Mouse (Mus musculus) G1E-ER4 (cell line): Measurements from ENCODE around the gene Car12. TPM values are rescaled to one million over a fixed set of nuclear protein-coding genes. Genes with fewer than 3 reads are reported as not detected.

Source experiments
- GATA1 ChIP-seq: IDR thresholded peaks from one replicate; pipeline ENCODE4 v1.8.0; 2012; ENCODE audit warnings: low read length, inconsistent platforms
- polyA plus RNA-seq: library from polyadenylated mRNA; stranded (reverse); fragments of >175 nt; gene quantifications from 2 replicates; pipeline ENCODE4 v1.2.3, GENCODE M21; 2012

Car12 gene
- polyA plus RNA-seq, 1 experiment = not detected

DNA sequence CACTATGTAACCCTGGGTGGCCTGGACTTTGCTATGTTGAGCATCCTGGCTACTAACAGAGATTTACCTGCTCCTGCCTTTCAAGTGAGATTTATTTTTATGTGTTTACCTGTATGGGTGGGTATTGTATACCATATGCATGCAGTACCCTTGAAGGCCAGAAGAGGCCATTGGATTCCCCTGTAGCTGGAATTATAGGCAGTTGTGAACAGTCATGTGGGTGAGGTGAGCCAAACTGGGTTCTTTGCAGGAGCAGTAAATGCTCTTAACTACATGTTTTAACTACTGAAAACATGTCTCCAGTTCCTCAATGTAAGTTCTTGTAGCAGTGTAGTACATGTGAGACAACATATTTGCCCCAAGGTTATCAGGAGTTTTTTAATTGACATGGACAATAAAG, 8.1 kb upstream of the Car12 start:
- no peak for TF ChIP-seq GATA1

DNA sequence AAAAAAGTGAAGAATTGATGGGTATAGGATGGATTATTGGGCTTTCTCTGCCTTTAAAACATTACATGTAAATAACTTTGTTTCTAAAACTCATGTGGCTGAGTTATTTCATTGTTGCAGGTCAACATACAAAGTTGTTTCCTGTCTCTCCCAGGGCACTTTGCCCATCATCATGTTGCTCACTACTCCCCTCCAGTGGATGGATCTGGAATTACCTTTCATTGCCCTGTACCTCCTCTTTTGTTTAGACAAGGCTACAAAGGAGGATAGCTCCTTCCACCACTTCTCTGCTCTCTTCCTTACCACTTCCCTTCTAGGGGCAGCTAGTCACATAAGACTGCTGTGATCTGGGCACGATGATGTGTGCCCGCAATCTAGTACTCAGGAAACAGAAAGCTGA, 7.7 kb upstream of the Car12 start:
- no peak for TF ChIP-seq GATA1

DNA sequence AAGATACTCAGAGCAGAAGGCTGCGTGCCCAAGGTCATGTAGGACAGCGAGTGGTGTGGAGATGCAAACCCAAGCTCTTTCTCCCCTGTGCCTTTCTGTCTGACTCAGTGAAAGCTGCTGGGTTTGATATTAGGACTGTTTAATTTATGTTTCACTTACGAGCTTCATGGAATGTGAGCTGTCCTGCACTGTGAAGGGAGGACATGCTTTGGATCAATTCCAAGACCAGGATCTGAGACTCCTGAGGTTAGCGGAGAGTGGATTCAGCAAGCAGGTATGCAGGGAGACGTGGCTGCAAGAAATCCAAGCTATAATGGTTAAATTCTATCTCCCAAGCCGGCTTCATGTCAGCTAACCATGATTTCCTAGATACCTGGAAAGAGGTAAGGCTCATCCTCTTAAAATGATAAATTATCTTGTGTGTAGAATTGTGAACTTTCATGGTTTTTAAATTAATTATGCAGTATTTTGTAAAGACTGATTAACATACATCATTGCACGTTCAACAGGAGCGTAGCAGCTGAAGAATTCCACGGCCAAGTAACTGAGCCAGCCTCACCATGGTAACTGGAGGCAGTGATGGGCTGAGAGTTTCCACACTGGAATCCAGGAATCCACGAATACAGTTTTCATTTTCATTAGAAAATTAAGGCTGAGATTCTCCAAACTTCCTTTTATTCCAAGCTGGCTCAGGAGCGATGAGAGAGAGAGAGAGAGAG, 5.3 kb upstream of the Car12 start:
- TF ChIP-seq GATA1 = no peak

DNA sequence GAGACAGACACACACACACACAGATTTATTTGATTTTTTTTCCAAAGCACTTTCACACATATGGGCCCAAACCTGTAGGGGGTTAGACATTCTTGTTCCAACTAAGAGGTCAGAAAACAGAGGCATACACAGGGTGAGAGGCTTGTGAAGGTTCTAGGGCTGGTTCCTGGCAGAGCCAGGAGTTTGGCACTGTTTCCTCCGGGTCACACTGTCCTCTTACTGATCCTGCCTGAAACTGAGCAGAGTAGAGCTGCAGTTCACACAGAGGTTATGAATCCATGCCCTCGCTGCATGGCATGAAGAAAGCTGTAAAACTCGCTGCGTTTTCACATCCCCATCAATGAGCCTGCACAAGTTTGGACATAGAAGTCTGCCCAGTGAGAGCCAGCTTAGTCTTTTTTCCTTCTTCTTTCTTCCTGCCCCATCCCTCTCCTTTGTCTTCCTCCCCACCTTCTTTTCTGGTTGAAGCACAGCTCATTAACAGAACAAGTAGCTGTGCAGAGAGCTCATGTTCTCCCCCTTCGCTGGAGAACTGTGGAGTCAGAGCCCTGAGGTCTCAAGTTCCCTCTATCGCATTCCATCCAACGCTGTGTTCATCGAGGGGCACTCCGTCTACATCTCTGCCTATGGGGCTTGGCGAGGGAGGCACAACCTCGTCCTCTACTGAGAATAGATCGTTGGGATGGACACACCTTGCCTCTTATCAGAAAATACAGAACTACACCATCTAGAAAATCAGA, 4.5 kb upstream of the Car12 start:
- TF ChIP-seq GATA1 = no peak

DNA sequence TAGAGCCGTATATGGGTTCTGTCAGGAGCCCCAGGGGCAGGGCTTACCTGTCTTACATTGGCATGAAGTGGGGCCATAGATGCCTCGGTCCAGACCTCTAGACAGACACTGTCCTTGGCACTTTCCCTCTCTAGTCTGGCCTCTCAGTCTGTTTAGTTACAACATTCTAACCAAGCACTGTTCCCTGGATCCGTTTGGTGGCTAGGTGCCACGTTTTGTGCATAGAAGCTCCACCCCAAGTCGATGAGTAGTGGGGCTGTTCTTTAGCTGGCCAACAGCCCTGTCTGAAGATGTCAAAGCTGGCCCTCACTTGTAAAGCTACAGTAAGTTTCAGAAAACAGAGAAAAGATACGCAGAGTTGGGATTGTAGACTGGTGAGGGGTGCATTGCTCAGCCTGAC, 2.9 kb upstream of the Car12 start:
- no peak for TF ChIP-seq GATA1

DNA sequence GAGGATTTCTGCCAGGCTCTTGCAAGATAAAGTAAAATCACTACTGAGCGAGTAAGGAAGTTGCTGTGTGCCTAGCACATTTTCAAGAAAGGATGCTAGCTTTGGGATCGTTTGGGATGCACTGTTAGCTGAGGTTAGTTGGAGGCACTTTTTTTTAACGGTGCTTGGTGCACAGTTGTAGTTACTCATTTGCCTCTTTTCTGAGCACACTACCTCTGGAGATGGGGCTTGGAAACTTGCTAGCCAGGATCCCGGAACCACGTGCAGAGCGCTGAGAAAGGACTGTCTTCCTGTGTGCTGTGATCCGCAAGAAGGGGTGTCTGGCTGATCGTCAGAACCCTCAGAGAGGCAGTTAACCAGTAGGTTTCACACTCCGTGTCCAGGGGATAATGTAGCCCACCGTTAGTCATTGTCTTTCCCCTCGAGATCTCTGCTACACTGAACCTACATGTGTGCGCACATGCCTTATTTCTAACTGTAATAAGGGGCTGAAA, 583 bp downstream of the Car12 start:
- no peak for TF ChIP-seq GATA1

DNA sequence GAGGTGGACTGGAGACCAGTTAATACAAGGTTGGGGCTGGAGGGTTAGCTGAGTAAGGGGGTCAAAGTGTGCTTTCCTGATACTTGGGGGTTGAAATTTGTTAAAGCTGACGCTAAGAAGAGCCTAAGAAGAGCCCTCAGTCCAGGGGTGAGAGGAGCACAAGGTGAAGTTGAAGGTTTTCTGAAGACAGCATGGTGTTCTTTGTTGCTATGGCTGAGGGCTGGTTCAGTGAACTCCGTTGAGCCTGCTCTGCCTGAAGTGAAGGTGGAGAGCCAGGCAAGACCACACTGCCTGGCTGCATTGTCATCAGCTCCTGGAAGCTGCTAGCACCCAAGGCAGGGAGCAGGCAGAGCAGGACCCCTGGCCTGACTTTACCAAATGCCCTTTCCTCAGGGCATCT, 1.9 kb downstream of the Car12 start:
- TF ChIP-seq GATA1 = no peak

DNA sequence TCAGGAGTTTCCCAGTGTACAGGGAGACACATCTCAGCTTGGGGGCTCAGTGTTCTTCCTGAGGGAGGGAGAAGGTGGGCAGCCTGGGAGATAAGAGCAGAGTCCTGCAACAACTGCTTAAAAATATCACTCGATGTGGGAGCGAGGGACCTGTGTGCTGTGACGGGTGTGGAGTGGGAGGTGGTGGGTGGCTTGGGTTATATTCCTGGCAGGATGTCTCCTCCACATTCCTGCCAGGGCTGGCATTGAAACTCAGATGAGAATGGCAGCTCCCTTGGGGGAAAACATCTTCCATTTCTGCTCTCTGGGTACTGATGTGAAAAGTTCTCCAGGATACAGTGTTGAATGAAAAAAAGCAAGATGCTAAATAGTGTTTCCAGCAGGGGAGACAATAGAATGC, 3.0 kb downstream of the Car12 start:
- TF ChIP-seq GATA1 = no peak

DNA sequence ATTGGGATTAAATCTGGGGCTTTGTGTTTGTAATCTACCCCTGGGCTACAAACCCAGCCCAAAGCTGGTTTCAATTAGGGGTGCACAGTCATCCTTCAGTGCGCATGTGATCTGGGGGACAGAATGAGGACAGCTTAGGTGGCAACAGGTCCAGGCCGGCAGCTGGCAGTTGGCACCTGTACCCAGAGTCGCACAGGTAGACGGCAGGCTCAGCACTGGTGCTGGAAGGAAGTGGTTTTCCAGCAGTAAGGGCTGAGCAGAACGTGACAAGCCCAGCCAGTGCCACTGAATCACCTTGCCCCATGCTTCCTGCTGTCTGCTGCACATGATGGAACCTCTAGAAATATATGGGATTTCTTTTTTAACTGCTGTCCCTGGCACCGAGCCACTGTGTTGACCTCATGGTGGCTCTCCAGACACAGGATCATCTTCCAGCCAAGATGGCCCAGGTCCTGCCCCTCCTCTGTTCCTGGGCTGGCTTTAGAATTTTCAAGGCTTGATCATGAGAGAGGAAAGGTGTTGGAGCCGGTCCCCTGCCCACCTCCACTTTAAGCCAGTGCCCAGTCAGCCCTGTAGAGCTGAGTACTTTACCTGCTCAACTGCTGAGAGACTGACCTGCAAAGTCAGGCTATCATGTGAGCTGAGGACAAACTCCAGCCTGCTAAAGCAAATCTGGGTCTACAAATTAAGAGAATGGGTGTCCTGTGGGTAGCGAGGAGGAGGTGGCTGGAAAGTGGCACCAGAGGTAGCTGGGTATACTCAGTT, 7.4 kb downstream of the Car12 start:
- TF ChIP-seq GATA1 = no peak

DNA sequence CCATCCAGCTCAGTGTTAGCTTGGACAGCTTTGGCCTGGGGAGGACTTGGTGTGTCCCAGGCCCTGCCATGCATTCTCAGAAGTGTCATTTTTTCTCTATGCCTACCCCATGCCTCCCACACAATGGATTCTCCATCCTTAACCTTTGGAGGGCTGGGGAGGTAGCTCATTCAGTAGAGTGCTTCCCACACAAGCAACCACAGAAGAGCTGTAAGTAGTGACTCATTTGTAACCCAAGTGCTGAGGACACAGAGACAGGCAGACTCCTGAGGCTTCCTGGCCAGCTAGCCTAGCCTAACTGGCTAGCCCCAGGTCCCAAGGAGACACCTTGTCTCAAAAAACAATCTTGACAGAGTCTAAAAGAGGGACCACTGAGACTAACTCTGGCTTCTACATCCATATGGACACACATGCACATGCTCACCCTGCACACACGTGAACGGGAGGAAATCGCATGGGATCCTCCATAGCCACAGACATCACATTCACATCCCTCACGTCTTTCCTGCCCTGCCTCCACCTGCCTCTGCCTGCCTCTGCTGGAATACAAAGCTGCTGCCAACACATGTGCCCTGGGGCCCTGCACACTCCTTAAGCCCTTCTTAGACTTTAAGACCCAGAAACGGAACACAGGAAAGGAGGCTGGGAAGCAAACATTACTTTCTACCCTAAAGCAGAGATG, 8.8 kb downstream of the Car12 start:
- TF ChIP-seq GATA1 = no peak

DNA sequence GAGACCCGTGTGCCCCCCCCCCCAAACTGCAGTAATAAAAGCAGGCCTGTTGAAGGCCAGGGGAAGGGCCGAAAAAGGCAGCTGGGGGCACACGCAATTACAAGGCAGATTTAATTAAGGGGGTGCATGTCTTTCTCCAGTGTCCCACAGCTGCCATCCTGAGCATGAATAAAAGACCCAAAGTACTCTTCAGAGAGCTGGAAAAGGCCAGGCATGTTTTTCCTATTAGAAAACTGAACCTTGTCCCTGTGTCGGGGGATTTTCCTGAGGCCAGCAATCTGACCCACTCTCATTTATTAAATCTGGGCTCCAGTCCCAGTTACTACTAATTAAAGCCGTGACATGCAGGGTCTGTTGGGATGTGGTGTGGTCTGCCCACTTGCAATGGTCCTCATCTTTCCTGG, 9.4 kb downstream of the Car12 start:
- TF ChIP-seq GATA1 = no peak

DNA sequence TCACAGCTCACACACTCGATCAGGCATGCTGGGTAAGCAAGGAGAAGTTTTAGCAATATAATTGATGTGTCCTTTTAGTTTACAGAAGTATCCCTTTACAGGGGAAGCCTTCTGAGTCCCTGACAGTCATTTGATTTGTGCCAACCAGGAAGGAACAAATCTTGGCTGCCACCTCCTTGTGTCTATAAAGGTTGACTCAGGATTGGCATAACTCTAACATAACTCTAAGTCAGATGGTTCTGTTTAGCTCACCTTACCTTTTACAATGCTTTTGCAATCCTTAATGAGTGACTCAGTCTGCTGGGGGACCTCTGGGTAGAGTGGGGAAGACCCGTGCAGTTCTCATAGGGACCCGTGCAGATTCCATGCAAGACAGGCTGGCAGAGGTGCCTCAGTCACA, 12.1 kb downstream of the Car12 start:
- no peak for TF ChIP-seq GATA1

DNA sequence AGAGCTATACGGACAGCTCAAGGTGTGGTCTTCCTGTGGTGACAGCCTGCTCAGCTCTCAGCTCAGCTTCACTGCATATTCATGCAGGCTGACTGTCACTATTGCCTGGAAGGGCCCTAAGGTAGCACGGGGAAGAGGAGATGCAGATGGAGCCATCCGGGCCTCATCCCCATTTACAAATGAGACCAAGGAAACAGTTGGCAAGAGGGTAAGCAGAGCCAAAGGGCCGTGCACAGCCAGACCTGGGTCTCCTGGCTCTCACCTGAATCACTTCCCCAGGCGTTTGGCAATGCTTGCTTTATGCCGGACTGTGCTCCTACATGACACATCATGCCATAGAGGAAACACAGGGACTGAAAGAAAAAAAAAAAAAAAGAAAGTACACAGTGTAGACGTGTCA, 13.8 kb downstream of the Car12 start:
- TF ChIP-seq GATA1 = no peak

DNA sequence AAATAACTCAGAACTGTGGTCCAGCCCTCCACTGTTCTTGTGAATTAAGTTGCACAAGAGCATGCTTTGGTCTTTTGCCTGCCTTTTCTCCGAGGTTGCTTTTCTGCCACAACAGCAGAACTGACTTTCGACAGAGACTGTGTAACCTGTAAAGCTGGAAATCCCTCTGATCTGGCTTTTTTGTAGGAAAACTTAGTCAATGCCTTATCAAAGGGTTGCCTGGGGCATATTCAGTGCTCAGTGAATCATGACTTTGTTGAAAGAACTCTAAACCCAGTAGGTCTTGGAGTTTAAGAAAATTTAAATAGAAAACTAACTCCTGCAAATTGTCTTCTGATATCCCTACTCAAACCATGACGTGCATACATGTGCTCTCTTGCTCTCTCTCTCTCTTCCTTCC, 17.1 kb downstream of the Car12 start:
- TF ChIP-seq GATA1 = no peak

DNA sequence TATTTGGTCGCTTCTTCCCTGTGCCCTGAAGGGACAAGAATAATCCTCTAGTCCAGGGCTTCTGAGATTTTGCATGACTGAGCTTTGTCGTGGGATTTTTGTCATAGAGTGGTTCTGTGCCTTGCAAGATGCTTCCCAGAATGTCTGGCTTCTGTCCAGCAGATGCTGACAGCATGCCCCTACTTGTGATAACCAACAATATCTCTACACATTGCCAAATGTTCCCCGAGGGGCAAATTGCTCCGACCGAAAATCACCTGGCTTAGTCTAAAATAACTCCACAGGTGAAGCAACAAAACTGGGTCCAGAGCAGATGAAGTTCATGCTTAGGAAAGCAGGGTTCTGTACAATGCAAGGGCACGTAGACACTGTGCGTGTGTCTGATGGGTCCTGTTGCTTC, 17.8 kb downstream of the Car12 start:
- no peak for TF ChIP-seq GATA1

DNA sequence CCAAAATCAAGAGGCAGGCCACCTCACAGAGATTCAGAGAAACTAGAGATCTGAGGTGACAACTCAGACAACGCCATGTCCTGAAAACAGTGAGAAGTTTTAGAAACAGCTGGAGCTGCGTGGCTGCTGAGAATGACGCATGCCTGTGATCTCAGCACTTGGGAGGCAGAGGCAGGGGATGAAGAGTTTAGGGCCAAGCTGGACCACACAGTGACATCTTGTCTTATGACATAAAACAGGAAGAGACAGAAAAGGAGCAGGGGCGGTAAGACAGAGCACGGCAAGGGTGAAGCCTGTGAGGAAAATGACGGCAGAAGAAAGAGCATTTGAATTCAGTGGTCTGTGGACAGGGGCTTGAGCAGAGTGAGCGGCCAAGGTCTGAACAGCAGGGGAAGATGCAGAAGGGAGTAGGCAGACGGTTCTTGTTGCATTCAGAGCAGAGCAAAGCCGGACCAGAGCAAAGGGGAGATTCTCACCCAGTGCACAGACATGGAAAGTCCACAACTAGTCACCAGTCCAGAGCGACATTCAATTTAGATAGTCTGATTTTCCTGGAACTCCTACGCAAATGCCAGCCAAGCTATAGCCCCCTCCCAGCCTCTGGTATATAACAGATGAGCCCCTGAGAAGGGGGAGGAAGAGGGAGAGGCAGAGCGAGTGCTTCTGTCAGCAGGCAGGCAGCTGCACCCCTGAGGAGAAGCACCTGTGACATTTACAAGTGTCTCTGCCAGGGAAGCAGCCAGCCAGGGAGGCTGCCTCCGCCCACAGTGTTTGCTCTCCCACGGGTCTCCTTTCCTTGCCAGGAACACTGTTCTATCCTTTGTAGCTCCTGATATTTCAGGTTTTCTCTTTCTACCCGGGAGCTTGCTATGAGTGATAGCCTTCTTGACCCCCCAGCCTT, 19.6 kb downstream of the Car12 start:
- TF ChIP-seq GATA1 = no peak
